Mouse (Mus musculus): Measurements from ENCODE around the gene Sbsn. TPM values are rescaled to one million over a fixed set of nuclear protein-coding genes. Genes with fewer than 3 reads are reported as not detected.

The Sbsn gene
- total RNA-seq, 2 experiments from 2014 or later, result 5.5 to 10.0 TPM

- DNase-seq (ENCODE audit: low spot score in 2 of 2), result no peak
- intact Hi-C loops (cut with DNase I), result loop anchor here (10.0 kb wide), 1 partner anchor 60 kb away; the partner anchor contains the start of gene Ffar3
These were observed 43.6 kb downstream of the Sbsn start for GRCm38 (mm10) chr7:30794921-30795320.

GRCm38 (mm10) chr7:30796790-30797189, 45.5 kb downstream of the Sbsn start:
- intact Hi-C loops (cut with DNase I), result loop anchor here (10.0 kb wide), 1 partner anchor 58 kb away; the partner anchor contains the start of gene Ffar3
- DNase-seq (ENCODE audit: low spot score in 2 of 2), result peak; percentile 54 to 56

- DNase-seq (ENCODE audit: low spot score in 2 of 2), result no peak
- intact Hi-C loops (cut with DNase I), result no loop called here
These were observed 49.4 kb downstream of the Sbsn start for GRCm38 (mm10) chr7:30800653-30801052.

- intact Hi-C loops (cut with DNase I), result no loop called here
- no peak for DNase-seq (ENCODE audit: low spot score in 2 of 2)
These were observed 52.0 kb downstream of the Sbsn start for GRCm38 (mm10) chr7:30803256-30803655.

- DNase-seq (ENCODE audit: low spot score in 2 of 2), result no peak
- intact Hi-C loops (cut with DNase I), result no loop called here
These were observed 52.9 kb downstream of the Sbsn start for GRCm38 (mm10) chr7:30804026-30804715.

Other genes starting within 250 kb of the Sbsn start
- 100 to 1,000 TPM; 233 to 246 TPM for gene Arhgap33, start 216.4 kb upstream of the Sbsn start, total RNA-seq (2021)
- gene Hspb6, start 199.3 kb upstream of the Sbsn start, total RNA-seq (2021), result 10 to 100 TPM in 1 of 2 experiments, 1 to 10 TPM in 1; 5.3 to 10.8 TPM
- gene Proser3, start 199.2 kb upstream of the Sbsn start, total RNA-seq (2021), result 1 to 10 TPM; 2.7 to 3.8 TPM
- gene Lin37, start 191.6 kb upstream of the Sbsn start, total RNA-seq (2021), result 10 to 100 TPM; 37.5 to 39.0 TPM
- 10 to 100 TPM; 60.2 to 61.4 TPM for gene U2af1l4, start 188.2 kb upstream of the Sbsn start, total RNA-seq (2021)
- gene Gm49396, start 188.1 kb upstream of the Sbsn start, total RNA-seq (2021), result 1 to 10 TPM; 3.8 to 4.6 TPM
- gene Psenen, start 187.8 kb upstream of the Sbsn start, total RNA-seq (2021), result 10 to 100 TPM; 81.0 to 81.3 TPM
- gene Igflr1, start 186.0 kb upstream of the Sbsn start, total RNA-seq (2021), result 1 to 10 TPM; 1.1 to 1.6 TPM
- gene Kmt2b, start 162.7 kb upstream of the Sbsn start, total RNA-seq (2021), result 10 to 100 TPM; 48.5 to 49.0 TPM
- gene Zbtb32, start 152.6 kb upstream of the Sbsn start, total RNA-seq (2021), result not detected
- under 1 TPM; 0.32 to 0.48 TPM for gene Upk1a, start 138.6 kb upstream of the Sbsn start, total RNA-seq (2021)
- 100 to 1,000 TPM; 783 to 807 TPM for gene Cox6b1, start 125.3 kb upstream of the Sbsn start, total RNA-seq (2021)
- gene Etv2, start 115.6 kb upstream of the Sbsn start, total RNA-seq (2021), result not detected
- gene Rbm42, start 101.2 kb upstream of the Sbsn start, total RNA-seq (2021), result 10 to 100 TPM; 67.9 to 69.0 TPM
- gene Haus5, start 86.5 kb upstream of the Sbsn start, total RNA-seq (2021), result 1 to 10 TPM; 5.9 to 6.5 TPM
- gene Pmis2, start 79.9 kb upstream of the Sbsn start, total RNA-seq (2021), result not detected
- gene 2200002J24Rik, start 52.5 kb upstream of the Sbsn start, total RNA-seq (2021), result not detected
- 1 to 10 TPM in 1 of 2 experiments, under 1 TPM in 1; 0.78 to 1.0 TPM for gene Atp4a, start 39.3 kb upstream of the Sbsn start, total RNA-seq (2021)
- gene Tmem147, start 21.9 kb upstream of the Sbsn start, total RNA-seq (2021), result 100 to 1,000 TPM; 137 TPM
- not detected for gene Gapdhs, start 7.8 kb upstream of the Sbsn start, total RNA-seq (2021)
- 1 to 10 TPM; 3.6 to 4.2 TPM for gene Dmkn, start 12.3 kb downstream of the Sbsn start, total RNA-seq (2021)
- not detected for gene Krtdap, start 36.4 kb downstream of the Sbsn start, total RNA-seq (2021)
- gene Ffar2, start 72.3 kb downstream of the Sbsn start, total RNA-seq (2021), result under 1 TPM in 1 of 2 experiments, not detected in 1; 0.17 TPM
- gene Ffar3, start 104.7 kb downstream of the Sbsn start, total RNA-seq (2021), result under 1 TPM in 1 of 2 experiments, not detected in 1; 0.21 TPM
- gene Ffar1, start 110.1 kb downstream of the Sbsn start, total RNA-seq (2021), result not detected
- gene Cd22, start 128.9 kb downstream of the Sbsn start, total RNA-seq (2021), result not detected
- 100 to 1,000 TPM; 112 to 195 TPM for gene Mag, start 163.4 kb downstream of the Sbsn start, total RNA-seq (2021)
- not detected for gene Hamp2, start 173.2 kb downstream of the Sbsn start, total RNA-seq (2021)
- not detected for gene Hamp, start 192.6 kb downstream of the Sbsn start, total RNA-seq (2021)
- gene Usf2, start 205.3 kb downstream of the Sbsn start, total RNA-seq (2021), result 100 to 1,000 TPM; 113 to 115 TPM
- 10 to 100 TPM; 11.9 to 13.0 TPM for gene Lsr, start 222.0 kb downstream of the Sbsn start, total RNA-seq (2021)
- gene Fam187b, start 222.3 kb downstream of the Sbsn start, total RNA-seq (2021), result under 1 TPM; 0.18 to 0.27 TPM